Mouse (Mus musculus) ZHBTc4 (cell line): ENCODE measurements around the gene Cdh24.

Experiments used
- DNase-seq: peaks from one replicate; pipeline ENCODE4 v3.0.0-alpha.2; 2011; ENCODE audit warnings: low read depth, low spot score

The Cdh24 gene

GRCm38 (mm10) chr14:54607226-54607625 is 33.9 kb downstream of the Cdh24 start:
- no peak for DNase-seq

GRCm38 (mm10) chr14:54605752-54606321 is 35.3 kb downstream of the Cdh24 start, which contains the start of gene 4931414P19Rik:
Gene 4931414P19Rik (minus strand): TSS chr14:54605993.
- peak; percentile 85 for DNase-seq

GRCm38 (mm10) chr14:54603686-54604085 is 37.5 kb downstream of the Cdh24 start:
- no peak for DNase-seq

- peak; percentile 99 for DNase-seq
Measured at GRCm38 (mm10) chr14:54603038-54603654, 38.0 kb downstream of the Cdh24 start.

GRCm38 (mm10) chr14:54602613-54603012 is 38.6 kb downstream of the Cdh24 start:
- peak; percentile 32 for DNase-seq

GRCm38 (mm10) chr14:54601601-54602000 is 39.6 kb downstream of the Cdh24 start:
- DNase-seq = no peak

GRCm38 (mm10) chr14:54597084-54597483 is 44.1 kb downstream of the Cdh24 start:
- peak; percentile 87 for DNase-seq

- no peak for DNase-seq
Measured at GRCm38 (mm10) chr14:54594631-54595414, 46.3 kb downstream of the Cdh24 start.

GRCm38 (mm10) chr14:54594055-54594454 is 47.1 kb downstream of the Cdh24 start:
- DNase-seq = peak; percentile 73

GRCm38 (mm10) chr14:54592319-54592934 is 48.7 kb downstream of the Cdh24 start:
- no peak for DNase-seq

GRCm38 (mm10) chr14:54591056-54591455 is 50.1 kb downstream of the Cdh24 start:
- DNase-seq = peak; percentile 58

- peak; percentile 80 for DNase-seq
Measured at GRCm38 (mm10) chr14:54583681-54584338, 57.4 kb downstream of the Cdh24 start.

- no peak for DNase-seq
Measured at GRCm38 (mm10) chr14:54582536-54582935, 58.6 kb downstream of the Cdh24 start.
